Mouse (Mus musculus) heart, adult 8-10 months (tissue): ENCODE measurements around the gene Swap70. TPM values are rescaled to one million over a fixed set of nuclear protein-coding genes. Genes with fewer than 3 reads are reported as not detected.
"Not testable (repeated sequence)": the region's sequence is repeated elsewhere in the genome, so short reads cannot be mapped to it uniquely, and the experiment has no call there.

Experiments used
- DNase-seq: peaks from one replicate; pipeline ENCODE4 v3.0.0; 2022; ENCODE audit warnings: low spot score
- total RNA-seq, 4 experiments: library from RNA; stranded (reverse); gene quantifications; 2 replicates each; pipeline ENCODE4 v1.2.4; 2022

Swap70 gene
- 10 to 100 TPM; 11.0 to 13.4 (median 12.0) TPM for total RNA-seq

- DNase-seq = peak; percentile 84
Observed at GRCm38 (mm10) chr7:110221586-110222481, at the start of gene Swap70. Gene Swap70 (plus strand): TSS chr7:110221711.

GRCm38 (mm10) chr7:110179208-110179607, 42.3 kb upstream of the Swap70 start:
- no peak for DNase-seq

- no peak for DNase-seq
Observed at GRCm38 (mm10) chr7:110180613-110181012, 40.9 kb upstream of the Swap70 start.

- DNase-seq = no peak
Observed at GRCm38 (mm10) chr7:110181446-110181845, 40.1 kb upstream of the Swap70 start.

GRCm38 (mm10) chr7:110184608-110185007, 36.9 kb upstream of the Swap70 start:
- DNase-seq = no peak

- peak; percentile 42 for DNase-seq
Observed at GRCm38 (mm10) chr7:110189951-110190350, 31.6 kb upstream of the Swap70 start.

- DNase-seq = no peak
Observed at GRCm38 (mm10) chr7:110193186-110193585, 28.3 kb upstream of the Swap70 start.

- no peak for DNase-seq
Observed at GRCm38 (mm10) chr7:110197176-110197575, 24.3 kb upstream of the Swap70 start.

GRCm38 (mm10) chr7:110201933-110202332, 19.6 kb upstream of the Swap70 start:
- DNase-seq = no peak

- DNase-seq = no peak
Observed at GRCm38 (mm10) chr7:110204208-110204607, 17.3 kb upstream of the Swap70 start.

- DNase-seq = no peak
Observed at GRCm38 (mm10) chr7:110208341-110208740, 13.2 kb upstream of the Swap70 start.

GRCm38 (mm10) chr7:110209422-110209821, 12.1 kb upstream of the Swap70 start:
- DNase-seq = no peak

GRCm38 (mm10) chr7:110211025-110211424, 10.5 kb upstream of the Swap70 start:
- DNase-seq = no peak

GRCm38 (mm10) chr7:110214882-110215281, 6.6 kb upstream of the Swap70 start:
- DNase-seq = no peak

GRCm38 (mm10) chr7:110221051-110221585, 393 bp upstream of the Swap70 start:
- DNase-seq = no peak

GRCm38 (mm10) chr7:110222583-110223182, 1.2 kb downstream of the Swap70 start:
- no peak for DNase-seq

GRCm38 (mm10) chr7:110223727-110224510, 2.4 kb downstream of the Swap70 start:
- no peak for DNase-seq

- no peak for DNase-seq
Observed at GRCm38 (mm10) chr7:110226484-110226883, 5.0 kb downstream of the Swap70 start.

- no peak for DNase-seq
Observed at GRCm38 (mm10) chr7:110229967-110230366, 8.5 kb downstream of the Swap70 start.

- DNase-seq = not testable (repeated sequence)
Observed at GRCm38 (mm10) chr7:110231127-110231526, 9.6 kb downstream of the Swap70 start.

GRCm38 (mm10) chr7:110236085-110236484, 14.6 kb downstream of the Swap70 start:
- no peak for DNase-seq

- peak; percentile 49 for DNase-seq
Observed at GRCm38 (mm10) chr7:110237451-110237836, 15.9 kb downstream of the Swap70 start.
